Comparison of ENCODE assay signal across 12 mouse cellular contexts in the genomic region with DNA sequence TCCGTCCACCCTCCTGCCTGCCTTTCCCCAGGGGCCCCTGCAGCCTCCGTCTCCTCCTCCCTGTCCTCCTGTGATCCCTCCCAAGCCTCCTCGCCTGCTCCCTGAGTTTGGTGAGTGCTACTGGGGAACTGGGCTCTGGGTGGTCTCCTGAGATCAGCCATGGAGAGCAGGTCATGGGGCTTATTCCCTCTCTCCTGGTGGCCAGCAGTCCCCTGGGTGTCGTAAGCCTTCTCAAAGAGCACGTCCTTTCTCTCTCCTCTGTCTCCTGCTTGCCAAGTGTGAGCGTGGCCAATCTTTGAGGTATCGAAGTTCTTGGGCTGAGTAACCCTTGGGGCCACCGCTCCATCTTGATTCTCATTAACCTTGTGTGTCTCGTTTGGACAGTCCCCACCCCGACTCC. TPM values are rescaled to one million over a fixed set of nuclear protein-coding genes. Genes with fewer than 3 reads are reported as not detected.
DNase-seq lines count a peak whose midpoint lies in the region; ATAC-seq and TF ChIP-seq lines count a peak whose summit lies in the region.
"Had no signal": no experiment of that assay in that cellular context is flagged by ENCODE, and none has a peak within 500 bp of the region (broad histone marks: within the 10 kb centered on the region; RNA-seq: fewer than 3 reads in every experiment).

No protein-coding gene starts in this region.

- 38% methylated on average over 10 of the region's 10 CpGs for WGBS in kidney, embryonic 14.5 days
- 55% methylated on average over 10 of the region's 10 CpGs for WGBS in kidney, adult 2 months
- WGBS in midbrain, embryonic 11.5 days = 67% methylated on average over 10 of the region's 10 CpGs
- 74% methylated on average over 10 of the region's 10 CpGs for WGBS in midbrain, embryonic 16.5 days
- 44% methylated on average over 10 of the region's 10 CpGs for WGBS in intestine, postnatal 0 days
- WGBS in stomach, postnatal 0 days = 34% methylated on average over 10 of the region's 10 CpGs

- no peak for DNase-seq in kidney, adult 2 months
- DNase-seq in midbrain, embryonic 11.5 days (ENCODE audit: low spot score, missing footprints) = peak; percentile 45
- DNase-seq in stomach, postnatal 0 days (ENCODE audit: low spot score) = no peak
- no peak for DNase-seq in frontal cortex, postnatal 36 days (ENCODE audit: low spot score in 2 of 2)

- H3K27me3 ChIP-seq in kidney, embryonic 14.5 days (ENCODE audit: control insufficient read depth, insufficient read depth, low read length) = no peaks in the 10 kb centered on the region
- no peaks in the 10 kb centered on the region for H3K27me3 ChIP-seq in kidney, adult 2 months (replicated peaks; ENCODE audit: control insufficient read depth, insufficient read depth, low read length)
- no peaks in the 10 kb centered on the region for H3K27me3 ChIP-seq in midbrain, embryonic 11.5 days (ENCODE audit: control insufficient read depth, insufficient read depth, low read length)
- no peaks in the 10 kb centered on the region for H3K27me3 ChIP-seq in midbrain, embryonic 16.5 days (ENCODE audit: control insufficient read depth, insufficient read depth, low read depth, low read length)
- H3K27me3 ChIP-seq in intestine, postnatal 0 days (replicated peaks; ENCODE audit: control insufficient read depth, insufficient read depth, low read length) = no peaks in the 10 kb centered on the region
- no peaks in the 10 kb centered on the region for H3K27me3 ChIP-seq in stomach, postnatal 0 days (ENCODE audit: control insufficient read depth, insufficient read depth, low read length)
- H3K27me3 ChIP-seq: embryonic facial prominence, embryonic 12.5 days; midbrain, embryonic 12.5 days had no signal

- no peak for TF ChIP-seq POLR2A in kidney, adult 2 months (IDR thresholded peaks at IDR 0.05; ENCODE audit: low read depth, low read length)

- H3K36me3 ChIP-seq in kidney, embryonic 14.5 days (ENCODE audit: control insufficient read depth, insufficient read depth, low read length) = peaks cover 7% of the 10 kb centered on the region; the same call in 1 of the 2 replicates
- H3K36me3 ChIP-seq in kidney, adult 2 months (ENCODE audit: control insufficient read depth, insufficient read depth, low read length) = no peaks in the 10 kb centered on the region
- H3K36me3 ChIP-seq in midbrain, embryonic 11.5 days (ENCODE audit: control insufficient read depth, insufficient read depth, low read length) = no peaks in the 10 kb centered on the region
- no peaks in the 10 kb centered on the region for H3K36me3 ChIP-seq in midbrain, embryonic 16.5 days (ENCODE audit: control insufficient read depth, insufficient read depth, low read length)
- H3K36me3 ChIP-seq in intestine, postnatal 0 days (ENCODE audit: control insufficient read depth, insufficient read depth) = peaks cover 33% of the 10 kb centered on the region
- H3K36me3 ChIP-seq in stomach, postnatal 0 days (ENCODE audit: control insufficient read depth, insufficient read depth, low read length) = peaks cover 6% of the 10 kb centered on the region; the same call in 1 of the 2 replicates
- H3K36me3 ChIP-seq: embryonic facial prominence, embryonic 12.5 days; midbrain, embryonic 12.5 days had no signal

- peak overlapping the region; percentile 68 for H3K27ac ChIP-seq in kidney, embryonic 14.5 days (ENCODE audit: low read depth, low read length)
- no peak overlapping the region for H3K27ac ChIP-seq in kidney, adult 2 months (ENCODE audit: insufficient read depth, low read depth, low read length)
- H3K27ac ChIP-seq in midbrain, embryonic 11.5 days (ENCODE audit: low read depth, low read length) = no peak overlapping the region
- no peak overlapping the region for H3K27ac ChIP-seq in midbrain, embryonic 16.5 days (ENCODE audit: low read length)
- H3K27ac ChIP-seq in intestine, postnatal 0 days (ENCODE audit: low read depth, low read length) = no peak overlapping the region
- H3K27ac ChIP-seq in stomach, postnatal 0 days (replicated peaks) = peak overlapping the region; percentile 75
- H3K27ac ChIP-seq: embryonic facial prominence, embryonic 12.5 days; left cerebral cortex, adult 2 months; midbrain, embryonic 12.5 days had no signal

- H3K4me1 ChIP-seq in kidney, embryonic 14.5 days (ENCODE audit: control insufficient read depth, insufficient read depth, low read length) = peaks cover 23% of the 10 kb centered on the region
- H3K4me1 ChIP-seq in kidney, adult 2 months (ENCODE audit: control insufficient read depth, insufficient read depth, low read length) = peaks cover under 1% of the 10 kb centered on the region; the same call in 1 of the 2 replicates
- peaks cover 5% of the 10 kb centered on the region; the same call in 1 of the 2 replicates for H3K4me1 ChIP-seq in midbrain, embryonic 11.5 days (ENCODE audit: control insufficient read depth, insufficient read depth, low read length)
- H3K4me1 ChIP-seq in midbrain, embryonic 16.5 days (ENCODE audit: control insufficient read depth, insufficient read depth, low read length) = no peaks in the 10 kb centered on the region
- H3K4me1 ChIP-seq in intestine, postnatal 0 days (replicated peaks; ENCODE audit: control insufficient read depth, insufficient read depth, low read length) = no peaks in the 10 kb centered on the region
- H3K4me1 ChIP-seq in stomach, postnatal 0 days (replicated peaks; ENCODE audit: control insufficient read depth, insufficient read depth) = peaks cover 7% of the 10 kb centered on the region; the same call in 1 of the 2 replicates

- no peak overlapping the region for H3K4me3 ChIP-seq in kidney, embryonic 14.5 days (ENCODE audit: low read length)
- H3K4me3 ChIP-seq in kidney, adult 2 months (ENCODE audit: insufficient read depth, low read depth, low read length) = no peak overlapping the region
- no peak overlapping the region for H3K4me3 ChIP-seq in midbrain, embryonic 11.5 days (ENCODE audit: low read depth, low read length)
- H3K4me3 ChIP-seq in midbrain, embryonic 16.5 days (ENCODE audit: low read depth, low read length) = no peak overlapping the region
- H3K4me3 ChIP-seq in intestine, postnatal 0 days (ENCODE audit: low read depth, low read length) = no peak overlapping the region
- no peak overlapping the region for H3K4me3 ChIP-seq in stomach, postnatal 0 days (ENCODE audit: low read depth, low read length)
- H3K4me3 ChIP-seq: embryonic facial prominence, embryonic 12.5 days; left cerebral cortex, adult 2 months; midbrain, embryonic 12.5 days had no signal

- H3K9me3 ChIP-seq in kidney, embryonic 14.5 days (ENCODE audit: control insufficient read depth, low read length) = no peaks in the 10 kb centered on the region
- no peaks in the 10 kb centered on the region for H3K9me3 ChIP-seq in midbrain, embryonic 11.5 days (ENCODE audit: control insufficient read depth, low read length)
- H3K9me3 ChIP-seq in midbrain, embryonic 16.5 days (replicated peaks; ENCODE audit: control insufficient read depth, low read length, poor library complexity, severe bottlenecking) = no peaks in the 10 kb centered on the region
- no peaks in the 10 kb centered on the region for H3K9me3 ChIP-seq in intestine, postnatal 0 days (ENCODE audit: control insufficient read depth)
- no peaks in the 10 kb centered on the region for H3K9me3 ChIP-seq in stomach, postnatal 0 days (ENCODE audit: control insufficient read depth, low read length)
- H3K9me3 ChIP-seq: embryonic facial prominence, embryonic 12.5 days; midbrain, embryonic 12.5 days had no signal

- TF ChIP-seq EP300 in stomach, postnatal 0 days (optimal IDR thresholded peaks at IDR 0.05) = no peak

- no peak for TF ChIP-seq CTCF in kidney, adult 2 months (conservative IDR thresholded peaks at IDR 0.05; ENCODE audit: insufficient read depth, insufficient read length, low read depth, low read length)
- TF ChIP-seq CTCF in intestine, postnatal 0 days (IDR thresholded peaks at IDR 0.05; ENCODE audit: low read depth) = no peak
- no peak for TF ChIP-seq CTCF in stomach, postnatal 0 days (IDR thresholded peaks at IDR 0.05; ENCODE audit: low read depth)

- ATAC-seq in kidney, embryonic 14.5 days (ENCODE audit: low FRiP score, low TSS enrichment) = no peak
- no peak for ATAC-seq in midbrain, embryonic 11.5 days (ENCODE audit: low FRiP score)
- no peak for ATAC-seq in midbrain, embryonic 16.5 days
- no peak for ATAC-seq in intestine, postnatal 0 days
- ATAC-seq in stomach, postnatal 0 days (ENCODE audit: low FRiP score, low TSS enrichment) = no peak; the same call in 1 of the 2 replicates
- ATAC-seq: forebrain, embryonic 16.5 days; inflammation-experienced regulatory T-cells, adult 6 months had no signal

- no peak overlapping the region for H3K4me2 ChIP-seq in kidney, embryonic 14.5 days (replicated peaks; ENCODE audit: low read depth, low read length)
- no peak overlapping the region for H3K4me2 ChIP-seq in midbrain, embryonic 11.5 days
- no peak overlapping the region for H3K4me2 ChIP-seq in midbrain, embryonic 16.5 days (ENCODE audit: low read length)
- H3K4me2 ChIP-seq in intestine, postnatal 0 days (replicated peaks; ENCODE audit: low read depth) = peak overlapping the region; percentile 38
- H3K4me2 ChIP-seq in stomach, postnatal 0 days (replicated peaks; ENCODE audit: low read depth) = peak overlapping the region; percentile 31
- H3K4me2 ChIP-seq: embryonic facial prominence, embryonic 12.5 days; midbrain, embryonic 12.5 days had no signal

- no peak overlapping the region for H3K9ac ChIP-seq in kidney, embryonic 14.5 days (ENCODE audit: low read depth, low read length)
- H3K9ac ChIP-seq in midbrain, embryonic 11.5 days (ENCODE audit: low read length) = no peak overlapping the region
- H3K9ac ChIP-seq in midbrain, embryonic 16.5 days (ENCODE audit: low read depth, low read length) = no peak overlapping the region
- H3K9ac ChIP-seq in intestine, postnatal 0 days (ENCODE audit: low read depth, low read length) = peak overlapping the region; percentile 26; the same call in 1 of the 2 replicates
- peak overlapping the region; percentile 47; the same call in 1 of the 2 replicates for H3K9ac ChIP-seq in stomach, postnatal 0 days (ENCODE audit: low read length)
- H3K9ac ChIP-seq: embryonic facial prominence, embryonic 12.5 days; midbrain, embryonic 12.5 days had no signal

RNA-seq across cellular contexts. Expression of a gene that starts 25.8 kb away (rescaled TPM):
- 10.2 and 13.2 TPM in 2 replicates for polyA plus RNA-seq in kidney, embryonic 14.5 days (2014; fragmentation: Nextera tagmentation; extraction: Ambion mirVana)
- polyA plus RNA-seq in kidney, adult 2 months (2012; rRNA removed) = not detected in 2 replicates
- polyA plus RNA-seq in midbrain, embryonic 11.5 days (2014; fragmentation: Nextera tagmentation; extraction: Ambion mirVana) = not detected in 2 replicates
- 0.65 and 0.69 TPM in 2 replicates for polyA plus RNA-seq in midbrain, embryonic 16.5 days (2015; fragmentation: Nextera tagmentation; extraction: Ambion mirVana)
- polyA plus RNA-seq in intestine, postnatal 0 days (2015; fragmentation: Nextera tagmentation; extraction: Ambion mirVana) = not detected in 2 replicates
- 0.24 TPM in 1 of 2 replicates, not detected in the other for polyA plus RNA-seq in stomach, postnatal 0 days (2015; fragmentation: Nextera tagmentation; extraction: Ambion mirVana)
- polyA plus RNA-seq: embryonic facial prominence, embryonic 12.5 days; forebrain, embryonic 16.5 days; midbrain, embryonic 12.5 days had no signal

RNA-seq across cellular contexts. Expression of a gene that starts 36.6 kb away (rescaled TPM):
- 11.0 and 16.4 TPM in 2 replicates for polyA plus RNA-seq in kidney, embryonic 14.5 days (2014; fragmentation: Nextera tagmentation; extraction: Ambion mirVana)
- 26.9 and 28.6 TPM in 2 replicates for polyA plus RNA-seq in kidney, adult 2 months (2012; rRNA removed)
- 11.1 and 13.0 TPM in 2 replicates for polyA plus RNA-seq in midbrain, embryonic 11.5 days (2014; fragmentation: Nextera tagmentation; extraction: Ambion mirVana)
- 31.6 and 35.5 TPM in 2 replicates for polyA plus RNA-seq in midbrain, embryonic 16.5 days (2015; fragmentation: Nextera tagmentation; extraction: Ambion mirVana)
- 11.1 and 11.2 TPM in 2 replicates for polyA plus RNA-seq in intestine, postnatal 0 days (2015; fragmentation: Nextera tagmentation; extraction: Ambion mirVana)
- polyA plus RNA-seq in stomach, postnatal 0 days (2015; fragmentation: Nextera tagmentation; extraction: Ambion mirVana) = 9.2 and 9.5 TPM in 2 replicates

RNA-seq across cellular contexts. Expression of a gene that starts 37.1 kb away (rescaled TPM):
- 70.9 and 92.5 TPM in 2 replicates for polyA plus RNA-seq in kidney, embryonic 14.5 days (2014; fragmentation: Nextera tagmentation; extraction: Ambion mirVana)
- 68.7 and 69.7 TPM in 2 replicates for polyA plus RNA-seq in kidney, adult 2 months (2012; rRNA removed)
- 10.8 and 11.2 TPM in 2 replicates for polyA plus RNA-seq in midbrain, embryonic 11.5 days (2014; fragmentation: Nextera tagmentation; extraction: Ambion mirVana)
- 8.8 and 11.4 TPM in 2 replicates for polyA plus RNA-seq in midbrain, embryonic 16.5 days (2015; fragmentation: Nextera tagmentation; extraction: Ambion mirVana)
- 31.2 and 35.3 TPM in 2 replicates for polyA plus RNA-seq in intestine, postnatal 0 days (2015; fragmentation: Nextera tagmentation; extraction: Ambion mirVana)
- polyA plus RNA-seq in stomach, postnatal 0 days (2015; fragmentation: Nextera tagmentation; extraction: Ambion mirVana) = 37.2 and 44.7 TPM in 2 replicates

Comparison
In these comparisons a context has a peak if more than half of its experiments do, and no peak if none do; other contexts are left out.
1. H3K27ac ChIP-seq: peak in kidney, embryonic 14.5 days (single experiment) and stomach, postnatal 0 days (single experiment); none in kidney, adult 2 months (single experiment), midbrain, embryonic 11.5 days (single experiment), midbrain, embryonic 16.5 days (single experiment) and intestine, postnatal 0 days (single experiment).
2. H3K4me2 ChIP-seq: peak in intestine, postnatal 0 days (single experiment) and stomach, postnatal 0 days (single experiment); none in kidney, embryonic 14.5 days (single experiment), midbrain, embryonic 11.5 days (single experiment) and midbrain, embryonic 16.5 days (single experiment).
3. H3K9ac ChIP-seq: peak in intestine, postnatal 0 days (single experiment) and stomach, postnatal 0 days (single experiment); none in kidney, embryonic 14.5 days (single experiment), midbrain, embryonic 11.5 days (single experiment) and midbrain, embryonic 16.5 days (single experiment).